Mouse (Mus musculus): ENCODE data around the gene Fahd2a.

Fahd2a gene

GRCm38 (mm10) chr2:127430238-127430637, 14.1 kb downstream of the Fahd2a start:
- DNase-seq (ENCODE audit: low read depth) = peak; percentile 76

DNA sequence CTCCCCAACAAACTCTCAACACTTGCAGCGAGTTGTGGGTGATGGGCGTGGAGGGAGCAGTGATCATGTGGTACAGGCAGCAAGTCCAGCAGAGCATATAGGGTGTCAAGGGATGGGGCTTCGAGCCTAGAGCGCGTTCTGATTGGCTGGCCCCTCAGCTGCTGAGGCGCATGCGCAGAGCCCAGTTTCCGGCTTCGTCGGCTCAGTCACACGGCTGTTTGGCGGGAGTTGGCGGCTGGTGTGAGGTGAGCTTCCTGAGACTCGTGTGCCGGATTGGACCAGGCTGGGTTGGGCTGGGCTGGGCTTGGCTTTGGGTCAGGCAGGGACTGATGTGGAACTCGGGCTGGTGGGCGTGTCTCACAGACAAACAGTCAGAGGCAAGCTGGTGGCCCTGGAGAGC, 19.4 kb downstream of the Fahd2a start, which contains the start of gene Gpat2:
TSS of gene Gpat2 (plus strand) at position 223 of the 400 bp plus-strand sequence.
- DNase-seq (ENCODE audit: low read depth) = no peak

DNA sequence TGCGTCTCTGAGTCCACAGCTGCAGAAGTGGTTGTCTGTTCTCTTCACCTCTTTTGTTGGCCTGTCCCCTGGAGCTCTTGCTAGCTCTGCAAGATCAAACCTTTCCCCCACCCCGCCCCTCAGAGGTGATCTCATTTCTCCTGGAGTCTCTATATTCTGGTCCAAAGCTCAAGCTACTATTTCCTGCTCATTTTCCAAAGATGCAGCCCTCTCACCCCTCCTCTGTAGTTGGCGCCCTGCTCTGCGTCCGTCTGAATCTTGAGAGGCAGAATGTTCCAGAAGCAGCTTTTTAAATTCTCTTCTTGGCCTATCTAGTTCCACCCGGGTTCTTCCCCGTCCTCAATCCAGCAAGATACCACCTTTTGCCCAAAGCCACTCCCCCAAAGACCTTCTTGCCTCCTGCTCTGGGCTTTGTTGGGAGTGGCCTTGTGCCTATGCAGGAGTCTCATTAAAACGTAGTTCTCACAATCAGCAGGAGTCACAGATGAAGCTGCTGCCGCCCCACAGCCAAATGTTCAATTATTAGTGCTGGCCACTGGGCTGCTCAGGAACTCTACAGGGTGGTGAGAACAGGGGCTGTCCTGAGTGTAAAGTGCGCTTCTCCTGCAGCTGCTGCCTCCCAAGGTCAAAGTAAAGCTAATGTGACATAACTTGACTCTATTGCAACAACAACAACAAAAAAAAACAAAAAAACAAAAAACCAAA, 25.9 kb downstream of the Fahd2a start:
- DNase-seq (ENCODE audit: low read depth) = no peak

- DNase-seq (ENCODE audit: low read depth) = no peak
Observed at GRCm38 (mm10) chr2:127416706-127417105, 27.7 kb downstream of the Fahd2a start.

- DNase-seq (ENCODE audit: low read depth) = no peak
Observed at GRCm38 (mm10) chr2:127415806-127416205, 28.6 kb downstream of the Fahd2a start.

DNA sequence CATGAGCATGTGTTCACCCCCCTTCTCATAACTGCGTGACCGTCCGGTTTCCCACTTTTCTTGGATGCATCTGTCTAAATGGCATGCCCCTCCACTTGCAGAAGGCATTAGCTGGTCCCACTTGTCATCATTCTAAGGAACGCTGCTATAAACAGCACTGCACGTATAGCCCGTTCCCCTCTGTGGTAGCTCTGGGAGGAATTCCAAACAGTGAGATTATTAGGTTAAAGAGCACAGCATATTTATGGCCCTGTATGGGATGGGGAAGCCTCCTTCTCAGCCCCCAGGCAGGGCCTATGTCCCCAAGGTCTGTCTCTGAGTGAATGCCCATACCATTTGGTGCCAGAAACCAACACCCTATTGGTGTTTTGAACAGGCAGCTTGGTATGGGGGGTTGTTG, 33.2 kb downstream of the Fahd2a start:
- DNase-seq (ENCODE audit: low read depth) = no peak

- no peak for DNase-seq (ENCODE audit: low read depth)
Observed at GRCm38 (mm10) chr2:127398738-127399137, 45.6 kb downstream of the Fahd2a start.

DNA sequence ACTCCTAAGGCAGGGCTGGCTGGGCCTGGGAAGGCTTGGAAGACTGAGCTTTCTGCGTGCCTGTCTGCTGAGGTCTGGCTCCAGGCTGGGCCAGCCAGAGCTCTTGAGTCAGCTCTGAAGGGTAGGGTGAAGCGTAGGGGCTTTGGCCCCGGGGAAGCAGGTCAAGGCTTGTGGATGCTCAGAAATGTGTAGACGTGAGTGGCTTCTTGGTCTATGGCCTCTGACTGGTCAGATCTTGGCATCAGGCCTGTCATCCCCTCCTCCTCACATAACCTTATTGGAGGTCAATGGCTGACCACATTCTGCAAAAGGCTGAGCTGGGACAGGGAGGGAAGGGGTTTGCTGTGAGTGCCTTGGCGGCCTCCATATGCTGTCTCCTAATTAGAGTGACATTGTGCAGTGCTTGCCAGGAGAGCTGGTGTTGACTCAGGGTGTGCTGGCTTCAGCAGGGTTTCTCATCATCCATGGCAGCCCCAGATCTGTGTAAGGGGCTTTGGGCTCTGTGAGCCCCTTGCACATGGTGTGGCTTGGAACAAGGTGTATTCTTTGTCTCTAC, 49.7 kb downstream of the Fahd2a start:
- peak; percentile 30 for DNase-seq (ENCODE audit: low read depth)

GRCm38 (mm10) chr2:127391323-127391722, 53.0 kb downstream of the Fahd2a start:
- no peak for DNase-seq (ENCODE audit: low read depth)

GRCm38 (mm10) chr2:127390846-127391245, 53.5 kb downstream of the Fahd2a start:
- DNase-seq (ENCODE audit: low read depth) = no peak

GRCm38 (mm10) chr2:127390352-127390751, 54.0 kb downstream of the Fahd2a start:
- no peak for DNase-seq (ENCODE audit: low read depth)

GRCm38 (mm10) chr2:127387521-127387920, 56.8 kb downstream of the Fahd2a start:
- no peak for DNase-seq (ENCODE audit: low read depth)
